Mouse (Mus musculus): ENCODE measurements around the gene Prokr1. TPM values are rescaled to one million over a fixed set of nuclear protein-coding genes. Genes with fewer than 3 reads are reported as not detected.
"Not testable (repeated sequence)": the region's sequence is repeated elsewhere in the genome, so short reads cannot be mapped to it uniquely, and the experiment has no call there.

Prokr1 gene
- total RNA-seq (2014; rRNA removed), result 2.7 and 3.4 TPM in 2 replicates
- polyA plus RNA-seq (2015; fragmentation: Nextera tagmentation; extraction: Ambion mirVana), result 1.3 and 1.5 TPM in 2 replicates

- peak; percentile 28 for DNase-seq (ENCODE audit: low spot score)
- no peak for TF ChIP-seq CTCF (IDR thresholded peaks at IDR 0.05)
- ATAC-seq (ENCODE audit: low FRiP score), result peak; percentile 47; the same call in 1 of the 2 replicates
- peak within 1 kb of the TSS; percentile 46 for H3K9ac ChIP-seq (replicated peaks; ENCODE audit: low read length, poor library complexity, severe bottlenecking)
- peak within 1 kb of the TSS; percentile 93 for H3K4me2 ChIP-seq (ENCODE audit: low read depth, low read length, poor library complexity, severe bottlenecking)
- under 1% methylated on average over 34 of the region's 34 CpGs for WGBS
- no peaks in the 10 kb centered on the region for H3K4me1 ChIP-seq (ENCODE audit: insufficient read depth, low read length)
- peak within 1 kb of the TSS; percentile 44 for H3K4me3 ChIP-seq (ENCODE audit: low read depth, low read length)
- H3K27ac ChIP-seq (ENCODE audit: low read depth, low read length), result 0 out of 2 replicates have a peak within 1 kb of the TSS, but pooled peaks have one; percentile 32
- no peaks in the 10 kb centered on the region for H3K9me3 ChIP-seq (ENCODE audit: low read length)
- H3K27me3 ChIP-seq (ENCODE audit: insufficient read depth, low read length), result 0 out of 2 replicates have a peak, but pooled peaks cover 5% of the 10 kb centered on the region
- no peaks in the 10 kb centered on the region for H3K36me3 ChIP-seq (ENCODE audit: insufficient read depth, low read length)
Observed at GRCm38 (mm10) chr6:87590394-87591281, at the start of gene Prokr1. Gene Prokr1, minus strand, starts transcription at chr6:87590743.

DNA sequence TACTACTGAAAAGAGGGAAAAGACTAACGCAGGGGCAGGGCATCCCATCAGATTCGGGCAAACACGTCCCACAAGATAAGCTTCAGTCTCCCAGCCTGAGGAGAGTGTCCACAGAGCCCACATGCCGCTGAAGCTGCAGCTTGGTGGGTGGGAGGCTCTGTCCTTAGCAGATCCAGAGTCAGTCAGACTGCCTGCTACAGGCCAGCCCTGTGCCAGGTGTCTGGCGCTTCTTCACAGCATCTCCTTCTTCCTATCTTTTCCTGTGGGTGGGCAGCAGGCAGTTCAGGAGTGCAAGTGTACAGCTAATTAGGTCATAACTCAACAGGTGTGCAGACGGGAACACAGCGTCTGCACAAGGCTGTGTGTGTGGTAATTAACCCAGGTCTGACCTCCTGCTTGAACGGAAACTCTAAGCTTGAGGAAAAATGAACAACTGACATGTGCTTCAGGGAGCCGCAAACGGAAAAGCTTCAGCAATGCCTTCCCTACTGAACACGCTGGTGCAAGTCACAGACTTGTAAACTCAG lies 47.7 kb upstream of the Prokr1 start:
- no peak overlapping the region for H3K4me2 ChIP-seq (ENCODE audit: low read depth, low read length, poor library complexity, severe bottlenecking)
- 76% methylated on average over 11 of the region's 11 CpGs for WGBS
- H3K27me3 ChIP-seq (ENCODE audit: insufficient read depth, low read length), result no peaks in the 10 kb centered on the region
- H3K27ac ChIP-seq (ENCODE audit: low read depth, low read length), result no peak overlapping the region
- H3K9me3 ChIP-seq (ENCODE audit: low read length), result no peaks in the 10 kb centered on the region
- no peak overlapping the region for H3K4me3 ChIP-seq (ENCODE audit: low read depth, low read length)
- ATAC-seq (ENCODE audit: low FRiP score), result no peak
- H3K9ac ChIP-seq (replicated peaks; ENCODE audit: low read length, poor library complexity, severe bottlenecking), result no peak overlapping the region
- no peaks in the 10 kb centered on the region for H3K4me1 ChIP-seq (ENCODE audit: insufficient read depth, low read length)
- no peaks in the 10 kb centered on the region for H3K36me3 ChIP-seq (ENCODE audit: insufficient read depth, low read length)
- peak; percentile 24 for DNase-seq (ENCODE audit: low spot score)
- TF ChIP-seq CTCF (IDR thresholded peaks at IDR 0.05), result no peak

GRCm38 (mm10) chr6:87632176-87632575 lies 41.6 kb upstream of the Prokr1 start:
- Histone ChIP-seq H3K27ac (ENCODE audit: low read depth, low read length) (no peak overlapping the region), H3K9ac (replicated peaks; ENCODE audit: low read length, poor library complexity, severe bottlenecking) (no peak overlapping the region), H3K4me1 (ENCODE audit: insufficient read depth, low read length) (no peaks in the 10 kb centered on the region), H3K4me3 (ENCODE audit: low read depth, low read length) (no peak overlapping the region), H3K4me2 (ENCODE audit: low read depth, low read length, poor library complexity, severe bottlenecking) (no peak overlapping the region), H3K27me3 (ENCODE audit: insufficient read depth, low read length) (no peaks in the 10 kb centered on the region), H3K9me3 (ENCODE audit: low read length) (no peaks in the 10 kb centered on the region), H3K36me3 (ENCODE audit: insufficient read depth, low read length) (no peaks in the 10 kb centered on the region)
- TF ChIP-seq CTCF (IDR thresholded peaks at IDR 0.05), result no peak
- WGBS, result 78% methylated on average over 4 of the region's 4 CpGs
- ATAC-seq (ENCODE audit: low FRiP score) (no peak), DNase-seq (ENCODE audit: low spot score) (no peak)

DNA sequence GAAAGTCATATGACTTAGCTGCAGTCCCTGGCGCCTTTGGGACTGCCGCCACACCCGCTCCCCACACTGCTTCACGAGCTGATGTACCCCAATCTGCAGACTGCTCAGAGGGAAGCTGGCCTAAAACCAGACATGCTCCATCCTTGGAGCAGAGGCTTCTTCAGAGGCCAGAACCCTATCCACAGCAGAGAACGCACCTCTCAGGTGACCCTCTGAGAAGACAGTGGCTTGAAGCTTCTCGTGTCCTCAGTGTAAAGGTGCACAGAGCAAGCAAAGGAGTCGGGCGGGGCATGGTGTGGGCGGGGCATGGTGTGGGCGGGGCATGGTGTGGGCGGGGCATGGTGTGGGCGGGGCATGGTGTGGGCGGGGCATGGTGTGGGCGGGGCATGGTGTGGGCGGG lies 38.4 kb upstream of the Prokr1 start:
- not testable (repeated sequence) for H3K4me2 ChIP-seq (ENCODE audit: low read depth, low read length, poor library complexity, severe bottlenecking); H3K27me3 ChIP-seq (ENCODE audit: insufficient read depth, low read length); ATAC-seq (ENCODE audit: low FRiP score); H3K9me3 ChIP-seq (ENCODE audit: low read length); DNase-seq (ENCODE audit: low spot score); H3K36me3 ChIP-seq (ENCODE audit: insufficient read depth, low read length); H3K27ac ChIP-seq (ENCODE audit: low read depth, low read length); H3K9ac ChIP-seq (replicated peaks; ENCODE audit: low read length, poor library complexity, severe bottlenecking); H3K4me1 ChIP-seq (ENCODE audit: insufficient read depth, low read length); H3K4me3 ChIP-seq (ENCODE audit: low read depth, low read length)
- WGBS, result 76% methylated on average over 13 of the region's 15 CpGs

GRCm38 (mm10) chr6:87623151-87623550 lies 32.6 kb upstream of the Prokr1 start:
- ATAC-seq (ENCODE audit: low FRiP score) (no peak), DNase-seq (ENCODE audit: low spot score) (no peak)
- Histone ChIP-seq H3K27ac (ENCODE audit: low read depth, low read length) (no peak overlapping the region), H3K9me3 (ENCODE audit: low read length) (no peaks in the 10 kb centered on the region), H3K4me1 (ENCODE audit: insufficient read depth, low read length) (no peaks in the 10 kb centered on the region), H3K27me3 (ENCODE audit: insufficient read depth, low read length) (no peaks in the 10 kb centered on the region), H3K4me2 (ENCODE audit: low read depth, low read length, poor library complexity, severe bottlenecking) (no peak overlapping the region), H3K9ac (replicated peaks; ENCODE audit: low read length, poor library complexity, severe bottlenecking) (no peak overlapping the region), H3K36me3 (ENCODE audit: insufficient read depth, low read length) (no peaks in the 10 kb centered on the region), H3K4me3 (ENCODE audit: low read depth, low read length) (no peak overlapping the region)
- 92% methylated on average over 3 of the region's 3 CpGs for WGBS
- TF ChIP-seq CTCF (IDR thresholded peaks at IDR 0.05), result no peak

DNA sequence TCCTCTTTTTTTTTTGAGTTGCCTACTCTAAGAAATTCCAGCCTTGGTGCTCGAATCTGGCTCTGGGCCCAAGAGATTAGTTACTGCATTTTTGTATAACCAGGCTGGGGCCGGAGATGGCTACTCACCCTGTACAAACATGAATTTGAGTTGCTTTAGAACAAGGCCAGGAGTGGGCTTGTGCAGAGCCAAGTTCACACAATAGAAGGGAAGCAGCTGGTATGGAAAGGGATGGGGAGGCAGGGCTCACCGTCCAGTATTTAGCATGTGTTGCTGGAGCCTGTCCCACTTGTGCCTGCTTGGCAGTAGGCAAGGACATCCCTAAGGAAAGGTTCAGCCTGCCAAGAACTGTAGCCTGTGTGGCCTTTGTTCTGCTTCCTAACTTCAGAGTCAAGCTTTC lies 30.7 kb upstream of the Prokr1 start:
- no peaks in the 10 kb centered on the region for H3K4me1 ChIP-seq (ENCODE audit: insufficient read depth, low read length)
- ATAC-seq (ENCODE audit: low FRiP score), result 0 out of 2 replicates have a peak, but pooled peaks have one; percentile 56
- no peak overlapping the region for H3K4me2 ChIP-seq (ENCODE audit: low read depth, low read length, poor library complexity, severe bottlenecking)
- TF ChIP-seq CTCF (IDR thresholded peaks at IDR 0.05), result no peak
- H3K4me3 ChIP-seq (ENCODE audit: low read depth, low read length), result no peak overlapping the region
- H3K9me3 ChIP-seq (ENCODE audit: low read length), result no peaks in the 10 kb centered on the region
- H3K36me3 ChIP-seq (ENCODE audit: insufficient read depth, low read length), result no peaks in the 10 kb centered on the region
- no peak overlapping the region for H3K27ac ChIP-seq (ENCODE audit: low read depth, low read length)
- WGBS, result 38% methylated on average over 3 of the region's 3 CpGs
- no peaks in the 10 kb centered on the region for H3K27me3 ChIP-seq (ENCODE audit: insufficient read depth, low read length)
- H3K9ac ChIP-seq (replicated peaks; ENCODE audit: low read length, poor library complexity, severe bottlenecking), result no peak overlapping the region
- peak; percentile 87 for DNase-seq (ENCODE audit: low spot score)
